Mouse (Mus musculus) testis, postnatal 10 days (tissue): Measurements from ENCODE around the gene Wfikkn2.

ENCODE experiments used
- DNase-seq: peaks from one replicate; pipeline ENCODE4 v3.0.0; 2021; ENCODE audit warnings: low spot score

Gene Wfikkn2

GRCm38 (mm10) chr11:94261585-94262370 is 16.0 kb upstream of the Wfikkn2 start:
- DNase-seq: no peak

- no peak for DNase-seq
Observed at GRCm38 (mm10) chr11:94259814-94260213, 14.0 kb upstream of the Wfikkn2 start.

- DNase-seq: no peak
Observed at GRCm38 (mm10) chr11:94257987-94258386, 12.2 kb upstream of the Wfikkn2 start.

GRCm38 (mm10) chr11:94255733-94256132 is 9.9 kb upstream of the Wfikkn2 start:
- no peak for DNase-seq

- no peak for DNase-seq
Observed at GRCm38 (mm10) chr11:94253691-94254090, 7.9 kb upstream of the Wfikkn2 start.

GRCm38 (mm10) chr11:94253156-94253555 is 7.4 kb upstream of the Wfikkn2 start:
- no peak for DNase-seq

GRCm38 (mm10) chr11:94246789-94247061 is 920 bp upstream of the Wfikkn2 start:
- DNase-seq: no peak

GRCm38 (mm10) chr11:94244385-94244784 is 1.4 kb downstream of the Wfikkn2 start:
- DNase-seq: no peak

- DNase-seq: peak; percentile 59
Observed at GRCm38 (mm10) chr11:94243422-94244180, 2.2 kb downstream of the Wfikkn2 start.

- peak; percentile 65 for DNase-seq
Observed at GRCm38 (mm10) chr11:94242760-94243421, 2.9 kb downstream of the Wfikkn2 start.

- DNase-seq: no peak
Observed at GRCm38 (mm10) chr11:94239706-94240105, 6.1 kb downstream of the Wfikkn2 start.

GRCm38 (mm10) chr11:94238786-94239185 is 7.0 kb downstream of the Wfikkn2 start:
- DNase-seq: no peak

- peak; percentile 66 for DNase-seq
Observed at GRCm38 (mm10) chr11:94236074-94236473, 9.7 kb downstream of the Wfikkn2 start.

- no peak for DNase-seq
Observed at GRCm38 (mm10) chr11:94234857-94235256, 10.9 kb downstream of the Wfikkn2 start.

GRCm38 (mm10) chr11:94234380-94234779 is 11.4 kb downstream of the Wfikkn2 start:
- DNase-seq: no peak

GRCm38 (mm10) chr11:94233405-94233804 is 12.4 kb downstream of the Wfikkn2 start:
- no peak for DNase-seq

GRCm38 (mm10) chr11:94231821-94232552 is 13.8 kb downstream of the Wfikkn2 start:
- no peak for DNase-seq

- DNase-seq: peak; percentile 31
Observed at GRCm38 (mm10) chr11:94230244-94230643, 15.6 kb downstream of the Wfikkn2 start.

- no peak for DNase-seq
Observed at GRCm38 (mm10) chr11:94229207-94229960, 16.4 kb downstream of the Wfikkn2 start.

GRCm38 (mm10) chr11:94228416-94228815 is 17.4 kb downstream of the Wfikkn2 start:
- DNase-seq: no peak

GRCm38 (mm10) chr11:94225985-94226384 is 19.8 kb downstream of the Wfikkn2 start:
- no peak for DNase-seq

- no peak for DNase-seq
Observed at GRCm38 (mm10) chr11:94223531-94223930, 22.3 kb downstream of the Wfikkn2 start.
